Mouse (Mus musculus): ENCODE data around the gene Ccl11. TPM values are rescaled to one million over a fixed set of nuclear protein-coding genes. Genes with fewer than 3 reads are reported as not detected.

Ccl11 gene
- polyA plus RNA-seq, 1 experiment, result 1.1 TPM

GRCm38 (mm10) chr11:82047746-82048415 is 9.7 kb upstream of the Ccl11 start:
- H3K27ac ChIP-seq (ENCODE audit: insufficient read depth, low read length), result no peak overlapping the region
- H3K27me3 ChIP-seq (ENCODE audit: control insufficient read depth, insufficient read depth, low read length), result no peaks in the 10 kb centered on the region
- H3K4me3 ChIP-seq (ENCODE audit: extremely low read depth, insufficient read depth, insufficient read length), result no peak overlapping the region
- no peaks in the 10 kb centered on the region for H3K4me1 ChIP-seq (ENCODE audit: control insufficient read depth, insufficient read depth, insufficient read length)
- TF ChIP-seq CTCF (IDR thresholded peaks at IDR 0.05; ENCODE audit: extremely low read depth, insufficient read depth, insufficient read length, insufficient replicate concordance) (no peak), POLR2A (IDR thresholded peaks at IDR 0.05; ENCODE audit: low read depth, low read length) (no peak)
- H3K36me3 ChIP-seq (ENCODE audit: control insufficient read depth, insufficient read depth, low read length), result no peaks in the 10 kb centered on the region
- WGBS, result 41% methylated on average over 6 of the region's 6 CpGs
- DNase-seq (ENCODE audit: low read depth in 1 of 2, low spot score in 2 of 2), result peak in 1 of 2 experiments; percentile 6

DNA sequence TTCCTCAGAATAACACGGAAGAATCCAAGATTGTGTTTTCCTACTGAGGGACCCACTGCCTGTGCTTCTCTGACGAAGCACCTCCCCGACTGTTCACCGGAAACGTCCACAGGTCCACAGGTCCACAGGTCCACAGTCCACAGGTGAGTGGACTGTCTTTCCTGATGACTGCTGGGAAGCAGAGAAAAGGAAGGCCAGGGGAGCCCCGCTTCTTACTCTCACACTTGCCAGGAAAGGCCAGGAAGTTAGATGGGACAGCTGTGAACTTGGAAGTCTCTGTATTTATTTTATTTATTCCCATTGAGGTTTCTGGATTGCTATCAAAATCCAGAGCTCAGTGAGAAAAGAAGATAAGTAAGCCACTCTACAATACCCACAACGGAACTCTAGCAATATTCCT is 3.8 kb upstream of the Ccl11 start:
- no peaks in the 10 kb centered on the region for H3K4me1 ChIP-seq (ENCODE audit: control insufficient read depth, insufficient read depth, insufficient read length)
- WGBS, result 90% methylated on average over 7 of the region's 7 CpGs

DNA sequence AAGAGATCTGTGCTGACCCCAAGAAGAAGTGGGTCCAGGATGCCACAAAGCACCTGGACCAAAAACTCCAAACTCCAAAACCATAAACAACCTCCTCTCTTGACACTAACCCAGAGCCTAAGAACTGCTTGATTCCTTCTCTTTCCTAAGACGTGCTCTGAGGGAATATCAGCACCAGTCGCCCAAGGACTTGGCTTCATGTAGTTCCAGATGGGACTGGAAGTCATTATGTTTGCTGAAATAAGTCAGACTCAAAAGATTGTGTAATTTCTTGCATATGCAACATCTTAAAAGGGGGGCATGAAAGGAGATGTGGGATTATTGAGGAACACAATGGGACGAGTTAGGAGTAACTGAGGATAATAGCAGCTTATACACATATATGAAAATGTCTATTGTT is 4.6 kb downstream of the Ccl11 start:
- H3K27ac ChIP-seq (ENCODE audit: insufficient read depth, low read length), result no peak overlapping the region
- H3K4me1 ChIP-seq (ENCODE audit: control insufficient read depth, insufficient read depth, insufficient read length), result no peaks in the 10 kb centered on the region
- no peak for DNase-seq (ENCODE audit: low read depth in 1 of 2, low spot score in 2 of 2)
- TF ChIP-seq CTCF (IDR thresholded peaks at IDR 0.05; ENCODE audit: extremely low read depth, insufficient read depth, insufficient read length, insufficient replicate concordance) (no peak), POLR2A (IDR thresholded peaks at IDR 0.05; ENCODE audit: low read depth, low read length) (no peak)
- WGBS, result 77% methylated on average over 3 of the region's 3 CpGs
- H3K36me3 ChIP-seq (ENCODE audit: control insufficient read depth, insufficient read depth, low read length), result no peaks in the 10 kb centered on the region
- no peaks in the 10 kb centered on the region for H3K27me3 ChIP-seq (ENCODE audit: control insufficient read depth, insufficient read depth, low read length)
- H3K4me3 ChIP-seq (ENCODE audit: extremely low read depth, insufficient read depth, insufficient read length), result no peak overlapping the region

More for the DNA sequence above, 3.8 kb upstream of the Ccl11 start:
- no peak for DNase-seq (ENCODE audit: low read depth in 1 of 2, low spot score in 2 of 2)
- no peaks in the 10 kb centered on the region for H3K36me3 ChIP-seq (ENCODE audit: control insufficient read depth, insufficient read depth, low read length)
- H3K27ac ChIP-seq (ENCODE audit: insufficient read depth, low read length), result no peak overlapping the region
- H3K4me3 ChIP-seq (ENCODE audit: extremely low read depth, insufficient read depth, insufficient read length), result no peak overlapping the region
- H3K27me3 ChIP-seq (ENCODE audit: control insufficient read depth, insufficient read depth, low read length), result no peaks in the 10 kb centered on the region
- TF ChIP-seq POLR2A (IDR thresholded peaks at IDR 0.05; ENCODE audit: low read depth, low read length) (no peak), CTCF (IDR thresholded peaks at IDR 0.05; ENCODE audit: extremely low read depth, insufficient read depth, insufficient read length, insufficient replicate concordance) (no peak)

DNA sequence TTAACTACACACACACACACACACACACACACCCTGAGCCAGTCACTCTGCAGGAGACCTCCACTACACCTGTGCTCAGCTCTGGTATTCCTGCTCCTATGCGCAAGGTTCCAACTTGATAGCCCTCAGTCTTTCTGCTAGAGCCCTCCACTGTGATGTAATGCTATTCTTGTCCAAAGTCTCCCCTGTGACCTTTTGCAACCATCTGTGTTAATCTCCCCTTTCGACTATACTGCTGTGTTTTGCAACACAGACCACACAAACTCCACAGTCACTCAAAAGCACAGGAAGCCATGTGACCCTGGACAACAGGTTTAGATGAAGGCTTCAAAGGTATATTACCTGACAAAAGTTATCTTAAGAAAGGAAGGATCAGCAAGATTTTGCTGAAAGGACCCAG is 5.8 kb downstream of the Ccl11 start:
- H3K27me3 ChIP-seq (ENCODE audit: control insufficient read depth, insufficient read depth, low read length), result no peaks in the 10 kb centered on the region
- DNase-seq (ENCODE audit: low read depth in 1 of 2, low spot score in 2 of 2), result no peak
- H3K4me1 ChIP-seq (ENCODE audit: control insufficient read depth, insufficient read depth, insufficient read length), result no peaks in the 10 kb centered on the region
- H3K27ac ChIP-seq (ENCODE audit: insufficient read depth, low read length), result no peak overlapping the region
- no peak overlapping the region for H3K4me3 ChIP-seq (ENCODE audit: extremely low read depth, insufficient read depth, insufficient read length)
- no peaks in the 10 kb centered on the region for H3K36me3 ChIP-seq (ENCODE audit: control insufficient read depth, insufficient read depth, low read length)
- WGBS, result 74% methylated on average over 2 of the region's 2 CpGs
- no peak for TF ChIP-seq POLR2A (IDR thresholded peaks at IDR 0.05; ENCODE audit: low read depth, low read length)
- TF ChIP-seq CTCF (IDR thresholded peaks at IDR 0.05; ENCODE audit: extremely low read depth, insufficient read depth, insufficient read length, insufficient replicate concordance), result no peak

- Histone ChIP-seq H3K4me3 (ENCODE audit: extremely low read depth, insufficient read depth, insufficient read length) (no peak overlapping the region), H3K4me1 (ENCODE audit: control insufficient read depth, insufficient read depth, insufficient read length) (no peaks in the 10 kb centered on the region), H3K27me3 (ENCODE audit: control insufficient read depth, insufficient read depth, low read length) (no peaks in the 10 kb centered on the region), H3K36me3 (ENCODE audit: control insufficient read depth, insufficient read depth, low read length) (no peaks in the 10 kb centered on the region), H3K27ac (ENCODE audit: insufficient read depth, low read length) (no peak overlapping the region)
- TF ChIP-seq CTCF (IDR thresholded peaks at IDR 0.05; ENCODE audit: extremely low read depth, insufficient read depth, insufficient read length, insufficient replicate concordance) (no peak), POLR2A (IDR thresholded peaks at IDR 0.05; ENCODE audit: low read depth, low read length) (no peak)
- 85% methylated on average over 7 of the region's 7 CpGs for WGBS
- DNase-seq (ENCODE audit: low read depth in 1 of 2, low spot score in 2 of 2), result no peak
Observed at GRCm38 (mm10) chr11:82066953-82067571, 9.4 kb downstream of the Ccl11 start.

DNA sequence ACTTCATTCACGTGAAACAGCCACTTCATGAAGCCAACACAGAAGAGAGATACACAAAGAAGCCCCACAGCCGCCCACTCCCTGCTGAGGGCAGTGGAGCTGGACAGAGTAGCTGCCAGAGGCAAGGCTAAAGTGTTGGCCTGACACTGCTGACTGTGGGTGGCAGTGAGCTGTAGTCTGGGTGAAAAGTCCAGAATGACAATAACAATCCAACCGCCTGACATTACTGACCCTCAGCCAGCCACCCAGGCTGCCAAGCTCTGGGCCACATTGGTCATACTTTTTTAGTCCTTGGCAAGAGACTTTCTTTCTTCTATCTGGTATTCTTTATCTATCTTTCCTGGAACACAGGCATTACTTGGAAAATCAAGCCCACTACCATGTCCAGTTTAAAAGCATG is 13.5 kb downstream of the Ccl11 start:
- no peaks in the 10 kb centered on the region for H3K36me3 ChIP-seq (ENCODE audit: control insufficient read depth, insufficient read depth, low read length)
- DNase-seq (ENCODE audit: low read depth in 1 of 2, low spot score in 2 of 2), result no peak
- no peak for TF ChIP-seq POLR2A (IDR thresholded peaks at IDR 0.05; ENCODE audit: low read depth, low read length)
- no peak for TF ChIP-seq CTCF (IDR thresholded peaks at IDR 0.05; ENCODE audit: extremely low read depth, insufficient read depth, insufficient read length, insufficient replicate concordance)

GRCm38 (mm10) chr11:82072374-82072773 is 14.8 kb downstream of the Ccl11 start:
- Histone ChIP-seq H3K4me3 (ENCODE audit: extremely low read depth, insufficient read depth, insufficient read length) (no peak overlapping the region), H3K27ac (ENCODE audit: insufficient read depth, low read length) (no peak overlapping the region), H3K4me1 (ENCODE audit: control insufficient read depth, insufficient read depth, insufficient read length) (no peaks in the 10 kb centered on the region), H3K36me3 (ENCODE audit: control insufficient read depth, insufficient read depth, low read length) (no peaks in the 10 kb centered on the region), H3K27me3 (ENCODE audit: control insufficient read depth, insufficient read depth, low read length) (no peaks in the 10 kb centered on the region)
- TF ChIP-seq CTCF (IDR thresholded peaks at IDR 0.05; ENCODE audit: extremely low read depth, insufficient read depth, insufficient read length, insufficient replicate concordance) (no peak), POLR2A (IDR thresholded peaks at IDR 0.05; ENCODE audit: low read depth, low read length) (no peak)
- DNase-seq (ENCODE audit: low read depth in 1 of 2, low spot score in 2 of 2), result no peak
- WGBS, result 61% methylated on average over 1 of the region's 1 CpGs

More for the DNA sequence above, 13.5 kb downstream of the Ccl11 start:
- Histone ChIP-seq H3K4me1 (ENCODE audit: control insufficient read depth, insufficient read depth, insufficient read length) (no peaks in the 10 kb centered on the region), H3K27ac (ENCODE audit: insufficient read depth, low read length) (no peak overlapping the region), H3K4me3 (ENCODE audit: extremely low read depth, insufficient read depth, insufficient read length) (no peak overlapping the region), H3K27me3 (ENCODE audit: control insufficient read depth, insufficient read depth, low read length) (no peaks in the 10 kb centered on the region)
- WGBS, result 90% methylated on average over 3 of the region's 3 CpGs
